Mouse (Mus musculus) left cerebral cortex, adult 8-10 months (tissue): ENCODE measurements at regions not wholly inside any gene's neighbourhood (a gene's known extent, or its start where the extent isn't known, plus 50 kb on each side); places are given as distances from the start of the nearest gene placed in this dataset.

Source experiments
- DNase-seq, 2 experiments: peaks; one replicate each; pipeline ENCODE4 v3.0.0; 2022; ENCODE audit warnings: low spot score in 2 of 2

DNA sequence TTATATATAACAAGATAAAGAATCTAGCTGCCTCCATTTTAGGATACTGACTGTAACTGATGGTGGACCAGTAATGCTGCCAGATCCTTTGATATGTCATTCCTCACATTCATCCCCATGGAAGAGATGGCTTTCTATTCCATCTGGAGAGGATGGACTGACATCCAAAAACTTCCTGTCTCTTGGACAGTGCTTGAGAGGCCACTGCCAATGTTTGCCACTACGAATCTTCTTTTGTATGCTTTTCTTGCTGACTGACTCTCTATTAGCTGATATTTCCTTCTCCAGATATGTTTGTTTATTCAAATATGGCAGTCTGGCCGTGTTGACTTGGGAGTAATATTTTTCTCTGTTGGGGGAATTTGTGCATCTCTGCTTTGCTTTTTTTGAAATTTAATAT is 253.6 kb downstream of the 9330182O14Rik start:
- no peak for DNase-seq

DNA sequence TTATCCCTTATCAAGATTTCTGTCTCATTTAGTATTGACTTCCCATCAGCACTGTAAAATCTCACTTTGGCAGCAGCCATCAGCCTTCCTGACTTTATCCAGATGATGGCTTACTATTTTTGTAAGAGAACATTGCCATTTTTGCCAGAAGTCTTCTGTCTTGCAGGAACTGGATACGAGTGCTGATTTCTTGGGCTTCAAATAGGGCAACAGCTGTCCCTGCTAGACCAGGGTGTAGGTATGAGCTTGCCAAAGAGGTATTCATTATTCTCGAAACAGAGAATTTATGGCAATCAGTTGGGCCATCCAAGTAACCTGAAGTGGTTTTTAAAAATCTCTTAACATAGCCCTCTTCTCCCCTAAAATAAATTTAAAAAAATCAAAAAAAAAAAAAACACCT is 254.6 kb downstream of the 9330182O14Rik start:
- DNase-seq = no peak

DNA sequence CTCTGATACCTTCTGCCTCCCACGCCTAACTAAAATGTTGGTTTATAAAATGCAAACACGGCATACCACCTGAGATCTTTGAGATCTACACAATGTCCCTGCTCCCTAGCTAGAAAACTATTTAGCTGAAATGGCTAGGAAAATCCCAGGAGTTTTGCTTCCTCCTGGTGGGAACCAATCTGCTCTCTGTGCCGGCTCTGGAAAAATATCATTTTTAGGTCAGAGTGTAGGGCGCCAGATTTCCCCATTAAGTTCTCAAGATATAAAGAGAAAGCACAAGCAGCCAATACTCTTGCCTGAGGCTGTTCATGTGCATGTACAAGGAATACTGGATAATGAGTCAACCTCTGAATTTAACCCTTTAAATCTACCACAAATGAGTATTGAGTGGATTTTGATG is 301.0 kb downstream of the 9330182O14Rik start:
- no peak for DNase-seq

DNA sequence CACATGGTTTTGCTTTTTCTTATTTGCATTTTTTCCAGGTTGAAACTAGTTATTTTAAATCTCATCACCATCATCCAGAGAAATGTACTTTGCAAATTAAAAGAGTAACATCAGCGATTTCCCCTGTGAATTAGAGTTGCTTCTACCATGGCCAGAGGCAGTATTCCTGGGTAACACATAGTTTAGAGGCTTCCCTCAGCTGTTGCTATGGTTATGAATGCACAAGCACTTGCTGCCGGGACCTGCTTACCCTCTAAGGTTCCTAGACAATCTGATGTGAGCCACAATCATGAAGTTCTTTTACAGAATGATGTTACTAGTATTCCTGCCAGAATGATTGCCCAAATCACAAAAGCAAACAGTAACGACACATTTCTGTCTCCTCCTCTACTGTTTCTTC is 302.5 kb downstream of the 9330182O14Rik start:
- no peak for DNase-seq

DNA sequence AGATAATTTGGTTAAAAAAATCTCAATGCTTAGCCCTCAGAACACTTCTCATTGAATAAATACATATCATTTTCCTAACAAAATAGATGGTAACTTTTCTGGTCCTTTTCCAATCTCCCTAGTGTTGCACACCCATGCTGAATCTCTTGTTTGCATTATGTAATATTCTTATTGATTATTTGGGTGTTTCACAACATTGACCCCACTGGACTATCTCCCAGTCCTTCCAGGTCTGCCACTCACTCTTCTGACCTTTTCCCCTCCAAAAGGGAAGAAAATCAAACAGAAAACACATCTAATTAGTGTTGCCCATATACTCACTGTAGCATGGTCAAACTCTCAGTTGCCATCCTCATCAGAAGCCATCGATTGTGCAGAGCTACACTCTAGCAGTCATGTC is 305.7 kb downstream of the 9330182O14Rik start:
- no peak for DNase-seq

DNA sequence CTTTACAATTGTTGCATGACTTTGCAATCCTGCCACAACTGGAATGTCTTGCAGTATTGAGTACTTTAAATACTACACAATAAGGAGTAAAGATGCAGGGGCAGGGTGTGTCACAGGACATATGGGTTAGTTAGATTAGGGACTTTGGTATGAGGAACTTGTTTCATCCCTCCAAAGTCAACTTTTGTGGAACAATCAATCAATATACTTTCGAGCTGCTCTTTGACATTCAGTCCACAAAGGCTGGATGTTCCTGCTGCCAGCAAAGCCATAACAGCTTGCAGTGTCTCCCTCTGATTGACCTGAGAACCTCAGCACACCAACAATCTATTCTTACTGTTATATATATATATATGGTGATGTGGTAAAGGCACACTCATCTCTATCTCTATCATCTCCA is 314.5 kb downstream of the 9330182O14Rik start:
- DNase-seq = no peak

DNA sequence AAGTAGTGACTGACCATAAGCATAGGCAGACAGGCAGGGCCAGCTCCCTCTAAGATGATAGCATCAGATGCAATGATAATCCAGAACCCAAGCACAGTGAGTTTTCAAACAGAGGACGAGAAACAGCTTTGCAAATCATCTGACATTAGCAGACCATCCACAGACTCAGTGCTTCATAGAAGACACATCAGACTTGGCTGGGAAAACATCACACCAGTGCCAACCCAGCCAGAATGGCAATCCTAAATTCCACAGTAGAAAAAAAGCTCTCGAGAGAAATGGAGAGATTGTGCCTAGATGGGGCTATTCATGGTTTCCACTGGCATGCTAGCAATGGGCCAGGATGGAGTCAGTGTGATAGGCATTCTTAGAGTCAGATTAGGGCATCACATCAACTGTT is 319.1 kb downstream of the 9330182O14Rik start:
- no peak for DNase-seq

DNA sequence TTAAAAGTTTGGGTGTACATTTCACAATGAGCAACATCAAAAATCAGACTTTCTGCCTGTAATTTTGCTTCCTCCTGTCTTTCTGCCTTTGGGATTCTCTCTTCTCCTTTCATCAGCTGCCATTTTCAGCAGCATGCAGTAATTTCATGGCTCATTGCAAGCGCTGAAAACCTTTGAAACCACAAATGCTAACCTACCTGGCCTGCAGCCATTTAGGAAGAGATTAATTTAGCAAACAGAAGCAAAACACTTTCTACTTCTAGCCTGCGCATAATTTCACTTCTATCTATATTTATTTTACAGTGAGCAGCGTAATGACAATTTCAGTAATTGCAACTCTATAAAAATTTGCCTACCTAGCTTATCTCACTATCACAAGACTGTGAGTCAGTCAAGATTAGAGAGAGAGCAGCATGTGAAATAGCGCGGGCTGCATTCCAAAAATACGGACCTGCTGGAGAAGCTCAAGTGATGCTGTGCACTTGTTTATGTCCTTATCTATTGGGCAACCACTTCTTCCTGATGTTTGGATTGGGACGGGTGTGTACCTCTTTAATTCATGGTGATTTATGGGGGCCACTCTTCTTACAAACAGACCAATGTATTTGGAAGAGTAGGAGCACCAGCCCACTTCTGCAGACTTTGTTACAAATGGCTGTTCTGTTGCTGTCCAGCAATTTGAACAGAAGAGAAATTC is 341.6 kb downstream of the 9330182O14Rik start:
- DNase-seq = no peak

DNA sequence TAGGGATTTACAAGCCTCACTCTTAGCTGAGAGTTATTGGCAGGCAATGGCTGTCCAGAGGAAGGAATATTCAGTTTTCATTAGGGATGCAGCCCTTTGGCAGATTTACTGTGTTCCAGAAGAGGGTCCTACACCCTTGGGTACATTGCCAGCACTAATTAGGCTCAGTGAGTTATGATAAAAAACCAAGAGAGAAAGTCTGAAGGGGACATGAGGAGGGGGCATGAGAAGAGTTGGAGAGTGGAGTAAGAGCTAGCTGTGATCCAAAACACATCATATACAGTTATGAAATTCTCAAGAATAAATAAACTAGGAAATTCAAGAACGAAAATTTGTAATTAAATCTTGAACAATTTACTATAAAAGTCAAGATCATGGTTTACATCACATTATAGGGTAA is 346.2 kb downstream of the 9330182O14Rik start:
- DNase-seq = no peak

DNA sequence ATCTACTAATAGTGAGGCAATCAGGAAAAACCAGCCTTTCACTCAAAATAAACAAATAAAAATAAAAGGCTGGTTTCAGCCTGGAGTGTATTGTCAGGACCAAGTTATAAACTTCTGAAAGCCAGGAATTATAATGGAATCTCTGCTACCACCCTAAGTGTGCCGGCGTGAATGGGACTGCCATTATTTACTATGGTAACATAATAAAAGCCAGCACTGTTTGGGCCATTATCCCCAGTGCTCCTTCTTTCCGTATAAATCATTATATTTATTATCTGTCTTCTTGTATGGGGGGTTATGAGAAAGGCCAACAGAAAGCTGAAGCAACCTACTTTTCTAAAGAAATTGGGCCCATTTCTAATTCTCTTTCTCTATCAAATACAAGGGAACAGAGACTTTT is 347.1 kb downstream of the 9330182O14Rik start:
- DNase-seq = no peak

DNA sequence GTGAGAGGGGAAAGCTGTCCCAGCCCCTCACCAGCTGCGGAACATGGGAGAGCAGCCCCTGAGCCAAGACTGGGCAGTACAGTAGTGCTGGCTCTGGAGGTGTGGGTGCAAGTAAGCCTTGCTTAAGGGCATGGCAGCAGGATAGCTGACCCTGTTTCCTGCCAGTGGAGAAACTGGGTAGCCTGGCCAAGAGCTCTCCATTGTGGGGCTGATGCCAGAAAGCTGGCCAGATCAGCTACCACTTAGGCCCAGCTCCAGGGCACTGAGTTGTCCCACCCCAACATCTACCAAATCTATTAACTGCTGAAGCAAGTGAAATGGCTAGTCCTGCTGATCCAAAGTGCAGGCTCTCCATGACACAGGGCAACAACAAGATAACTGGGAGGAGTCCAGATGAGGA is 351.8 kb downstream of the 9330182O14Rik start:
- DNase-seq = no peak

DNA sequence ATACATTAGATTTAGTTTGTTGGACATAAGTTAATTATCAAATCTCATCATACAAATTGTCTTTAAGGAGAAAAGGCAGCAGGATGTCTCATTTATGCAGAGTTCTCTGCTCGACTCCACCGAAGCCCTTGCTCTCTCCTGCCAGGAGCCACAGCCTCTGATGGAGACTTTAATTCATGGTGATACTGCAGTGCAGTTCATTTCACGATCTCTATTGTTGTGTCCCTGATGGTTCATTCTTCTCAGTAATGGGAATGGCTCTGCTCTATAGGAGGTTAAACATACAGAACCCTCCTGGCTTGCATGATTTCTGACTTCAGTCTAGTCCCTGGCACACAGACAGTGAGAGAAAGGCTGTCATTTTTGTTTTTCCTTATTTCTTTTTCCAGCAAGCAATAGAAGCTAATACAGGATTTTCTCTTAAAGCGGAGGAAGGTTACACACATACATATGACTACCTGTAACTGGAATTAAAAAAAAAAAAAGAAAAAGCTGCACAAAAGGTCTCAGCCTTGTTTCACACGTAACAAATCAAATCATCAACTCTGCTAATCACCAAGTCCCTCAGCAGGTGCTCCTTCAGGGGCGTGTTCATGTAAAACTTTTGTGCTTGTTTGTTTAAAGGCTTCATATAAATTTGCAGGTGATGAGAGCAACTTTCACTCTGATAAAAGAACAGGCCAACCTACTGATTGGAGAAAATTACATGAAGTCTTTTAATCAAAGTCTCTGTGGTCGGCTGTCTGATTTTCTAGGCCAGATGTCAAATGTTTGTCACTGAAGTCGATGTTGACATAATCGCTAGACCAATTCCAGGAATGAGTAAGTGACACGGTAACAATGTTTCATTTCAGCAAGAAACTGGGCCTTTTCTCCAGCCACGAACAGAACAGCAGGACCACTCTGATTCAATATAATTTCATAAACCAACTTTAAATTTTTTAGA is 367.3 kb downstream of the 9330182O14Rik start:
- no peak for DNase-seq

DNA sequence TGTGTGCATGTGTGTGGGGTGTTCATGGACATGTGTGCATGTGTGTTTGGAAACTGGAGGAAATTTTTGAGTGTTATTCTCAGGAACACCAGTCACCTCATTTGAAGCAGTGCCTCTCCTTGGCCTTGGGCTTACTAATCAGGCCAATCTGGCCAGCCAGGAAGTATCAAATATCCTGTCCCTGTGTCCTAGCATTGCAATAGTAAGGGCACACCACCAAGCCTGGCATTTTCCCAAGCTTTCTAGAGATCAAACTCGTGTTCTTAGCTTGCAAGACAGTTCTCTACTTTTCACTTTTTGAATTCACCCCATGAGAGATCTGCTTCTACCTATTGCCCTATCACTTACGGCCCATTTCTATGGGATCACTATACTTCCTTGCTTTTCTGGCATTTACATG is 376.7 kb downstream of the 9330182O14Rik start:
- DNase-seq = no peak

DNA sequence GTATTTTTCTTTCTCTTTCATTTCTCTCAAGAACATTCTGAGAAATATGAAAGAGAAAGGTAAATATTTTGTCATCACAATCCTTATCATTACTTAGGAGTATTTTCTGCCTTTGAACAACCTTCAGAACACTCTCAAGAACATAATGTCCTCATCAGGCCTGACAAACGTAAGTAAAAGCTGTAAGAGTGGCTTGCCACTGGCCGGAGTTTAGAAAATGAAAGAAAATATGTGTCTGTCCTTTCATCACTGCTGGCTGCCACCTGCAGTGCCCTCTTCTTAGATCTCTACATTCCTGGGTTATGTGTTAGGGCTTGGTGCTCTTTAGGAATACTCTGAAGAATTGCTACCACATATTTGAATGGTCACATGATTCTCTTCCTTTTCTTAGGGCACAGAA is 390.2 kb downstream of the 9330182O14Rik start:
- no peak for DNase-seq

DNA sequence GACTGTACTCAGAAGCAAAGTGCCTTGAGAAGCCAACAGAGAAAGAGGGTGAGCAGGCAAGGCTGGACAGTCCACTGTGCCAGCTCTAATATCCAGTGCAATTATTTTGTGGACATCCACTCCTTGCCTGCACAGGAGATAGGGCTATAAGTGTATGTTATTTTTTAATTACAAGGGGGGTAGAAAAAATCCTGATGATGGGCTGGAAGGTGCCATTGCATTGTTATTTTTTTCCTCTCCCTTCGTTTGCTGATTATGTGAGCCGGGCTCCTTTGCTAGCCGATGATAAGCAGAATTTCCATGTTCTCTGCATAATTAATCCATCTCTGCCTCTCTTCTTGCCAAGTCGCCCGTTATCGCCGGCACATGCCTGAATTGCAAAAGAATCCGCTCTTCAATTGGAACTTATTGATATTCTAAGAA is 399.3 kb downstream of the 9330182O14Rik start:
- DNase-seq = no peak

DNA sequence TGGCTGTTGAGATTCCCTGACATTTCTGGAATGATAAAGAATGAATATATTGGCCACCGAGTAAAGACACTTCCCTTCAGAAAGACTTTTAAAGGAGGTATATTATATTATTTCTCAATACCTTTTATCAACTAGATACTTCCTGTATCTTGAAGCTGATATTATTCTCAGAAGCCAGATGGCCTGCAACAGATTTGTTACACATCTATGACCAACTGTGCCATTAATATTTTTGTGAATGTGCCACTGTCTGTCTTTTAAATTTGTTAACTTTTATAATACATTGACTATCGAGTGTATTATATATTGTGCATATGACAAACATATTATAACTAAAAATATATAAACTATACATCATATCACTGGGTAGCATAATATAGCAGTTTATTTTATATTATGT is 427.5 kb downstream of the 9330182O14Rik start:
- no peak for DNase-seq

DNA sequence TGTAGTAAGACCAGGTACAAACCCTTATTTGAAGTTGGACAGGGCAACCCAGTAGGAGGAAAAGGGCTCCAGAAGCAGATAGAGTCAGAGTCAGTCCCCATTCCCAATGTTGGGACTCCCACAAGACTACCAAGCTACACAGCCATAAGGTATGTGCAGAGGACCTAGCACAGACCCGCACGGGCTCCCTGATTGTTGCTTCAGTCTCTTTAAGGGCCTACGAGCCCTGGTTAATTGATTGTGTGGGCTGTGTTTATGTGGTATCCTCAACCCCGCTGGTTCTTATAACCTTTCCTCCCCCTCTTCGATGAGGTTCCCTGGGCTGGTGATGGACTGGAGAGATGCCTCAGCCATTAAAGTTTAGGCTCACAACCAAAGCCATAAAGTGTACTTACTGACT is 431.6 kb downstream of the 9330182O14Rik start:
- no peak for DNase-seq

DNA sequence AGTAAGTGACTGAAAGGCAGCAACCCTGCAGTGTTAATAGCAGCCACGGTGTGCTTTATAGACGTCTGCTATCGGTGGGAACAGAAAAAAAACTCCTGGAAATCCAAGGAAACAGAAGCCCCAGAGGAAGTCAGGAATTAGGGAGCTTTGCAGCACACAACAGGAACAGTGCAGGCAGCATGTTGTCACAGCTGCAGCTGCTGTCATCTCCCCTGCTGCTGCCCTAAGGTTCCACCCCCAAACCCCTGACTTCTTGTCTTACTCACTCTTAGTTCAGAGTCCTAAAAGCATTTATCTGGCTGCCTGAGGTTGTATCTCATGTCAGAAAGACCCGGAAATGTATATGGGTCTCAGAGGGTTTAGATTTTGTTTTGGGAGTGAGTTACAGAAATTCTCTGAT is 432.3 kb downstream of the 9330182O14Rik start:
- DNase-seq = no peak

DNA sequence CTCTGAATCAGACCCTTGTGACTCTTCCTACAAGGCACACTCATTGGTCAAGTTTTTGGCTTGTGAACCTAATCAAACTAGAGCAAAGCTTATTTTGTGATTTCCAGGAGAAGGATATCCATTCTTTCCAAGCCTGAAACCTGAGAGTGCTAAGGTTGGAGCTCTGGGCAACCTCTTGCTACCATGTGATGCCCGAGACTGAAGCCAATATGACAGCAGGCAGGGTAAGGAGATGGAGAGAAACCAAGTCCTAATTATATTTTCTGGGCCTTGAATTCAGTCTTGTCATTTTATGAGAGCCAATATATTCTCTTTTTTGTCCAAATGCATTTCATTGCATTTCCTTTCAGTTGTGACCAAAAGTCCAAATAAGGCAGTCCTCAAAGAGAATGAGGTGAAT is 434.5 kb downstream of the 9330182O14Rik start:
- DNase-seq = no peak
